Mouse (Mus musculus): Measurements from ENCODE around the gene Ddx27. TPM values are rescaled to one million over a fixed set of nuclear protein-coding genes. Genes with fewer than 3 reads are reported as not detected.
A peak's percentile ranks its signal among the peaks of the same experiment; 100 is the strongest.
"Not testable (repeated sequence)": the region's sequence is repeated elsewhere in the genome, so short reads cannot be mapped to it uniquely, and the experiment has no call there.

Ddx27 gene
- polyA plus RNA-seq, 1 experiment, result 7.5 TPM

- peak; percentile 59 for TF ChIP-seq GATA1 (IDR thresholded peaks at IDR 0.05; ENCODE audit: low read length)
- no peak for TF ChIP-seq TAL1 (IDR thresholded peaks at IDR 0.05; ENCODE audit: low read length)
- peak overlapping the region; percentile 95 for H3K4me3 ChIP-seq (replicated peaks)
- H3K27me3 ChIP-seq (ENCODE audit: control insufficient read depth), result peaks cover under 1% of the 10 kb centered on the region; the same call in 1 of the 2 replicates
- H3K9me3 ChIP-seq (ENCODE audit: control insufficient read depth, low read length), result no peaks in the 10 kb centered on the region
- H3K36me3 ChIP-seq (ENCODE audit: control insufficient read depth), result no peaks in the 10 kb centered on the region
- H3K4me1 ChIP-seq (ENCODE audit: control insufficient read depth), result peaks cover 60% of the 10 kb centered on the region
Measured at GRCm38 (mm10) chr2:166995021-166995795, 19.8 kb upstream of the Ddx27 start.

- H3K4me1 ChIP-seq (ENCODE audit: control insufficient read depth), result peaks cover 53% of the 10 kb centered on the region
- H3K9me3 ChIP-seq (ENCODE audit: control insufficient read depth, low read length), result no peaks in the 10 kb centered on the region
- H3K27me3 ChIP-seq (ENCODE audit: control insufficient read depth), result peaks cover 7% of the 10 kb centered on the region
- H3K4me3 ChIP-seq (replicated peaks), result peak within 1 kb of the TSS; percentile 95
- TF ChIP-seq TAL1 (IDR thresholded peaks at IDR 0.05; ENCODE audit: low read length), result no peak
- TF ChIP-seq GATA1 (IDR thresholded peaks at IDR 0.05; ENCODE audit: low read length), result no peak
- no peaks in the 10 kb centered on the region for H3K36me3 ChIP-seq (ENCODE audit: control insufficient read depth)
Measured at GRCm38 (mm10) chr2:166995796-166996532, 19.0 kb upstream of the Ddx27 start, which contains the start of gene Stau1. TSS of gene Stau1 (minus strand) at chr2:166996299.

- H3K4me1 ChIP-seq (ENCODE audit: control insufficient read depth), result peaks cover 47% of the 10 kb centered on the region
- no peak for TF ChIP-seq TAL1 (IDR thresholded peaks at IDR 0.05; ENCODE audit: low read length)
- TF ChIP-seq GATA1 (IDR thresholded peaks at IDR 0.05; ENCODE audit: low read length), result no peak
- H3K27me3 ChIP-seq (ENCODE audit: control insufficient read depth), result peaks cover 13% of the 10 kb centered on the region
- H3K9me3 ChIP-seq (ENCODE audit: control insufficient read depth, low read length), result no peaks in the 10 kb centered on the region
- peak overlapping the region; percentile 95 for H3K4me3 ChIP-seq (replicated peaks)
- H3K36me3 ChIP-seq (ENCODE audit: control insufficient read depth), result no peaks in the 10 kb centered on the region
Measured at GRCm38 (mm10) chr2:166996533-166996894, 18.5 kb upstream of the Ddx27 start.

- H3K36me3 ChIP-seq (ENCODE audit: control insufficient read depth), result no peaks in the 10 kb centered on the region
- TF ChIP-seq TAL1 (IDR thresholded peaks at IDR 0.05; ENCODE audit: low read length) (no peak), GATA1 (IDR thresholded peaks at IDR 0.05; ENCODE audit: low read length) (no peak)
- H3K4me3 ChIP-seq (replicated peaks), result no peak overlapping the region
- H3K27me3 ChIP-seq (ENCODE audit: control insufficient read depth), result peaks cover 33% of the 10 kb centered on the region
- H3K9me3 ChIP-seq (ENCODE audit: control insufficient read depth, low read length), result no peaks in the 10 kb centered on the region
- peaks cover 12% of the 10 kb centered on the region for H3K4me1 ChIP-seq (ENCODE audit: control insufficient read depth)
Measured at GRCm38 (mm10) chr2:167001486-167001885, 13.5 kb upstream of the Ddx27 start.

- H3K4me1 ChIP-seq (ENCODE audit: control insufficient read depth), result peaks cover 15% of the 10 kb centered on the region
- no peaks in the 10 kb centered on the region for H3K36me3 ChIP-seq (ENCODE audit: control insufficient read depth)
- TF ChIP-seq GATA1 (IDR thresholded peaks at IDR 0.05; ENCODE audit: low read length) (no peak), TAL1 (IDR thresholded peaks at IDR 0.05; ENCODE audit: low read length) (no peak)
- no peak overlapping the region for H3K4me3 ChIP-seq (replicated peaks)
- H3K27me3 ChIP-seq (ENCODE audit: control insufficient read depth), result peaks cover 50% of the 10 kb centered on the region
- no peaks in the 10 kb centered on the region for H3K9me3 ChIP-seq (ENCODE audit: control insufficient read depth, low read length)
Measured at GRCm38 (mm10) chr2:167004099-167004854, 10.7 kb upstream of the Ddx27 start.

- Histone ChIP-seq H3K36me3 (ENCODE audit: control insufficient read depth) (no peaks in the 10 kb centered on the region), H3K9me3 (ENCODE audit: control insufficient read depth, low read length) (no peaks in the 10 kb centered on the region), H3K27me3 (ENCODE audit: control insufficient read depth) (peaks cover 39% of the 10 kb centered on the region), H3K4me3 (replicated peaks) (no peak overlapping the region), H3K4me1 (ENCODE audit: control insufficient read depth) (peaks cover 23% of the 10 kb centered on the region)
- no peak for TF ChIP-seq GATA1 (IDR thresholded peaks at IDR 0.05; ENCODE audit: low read length)
- TF ChIP-seq TAL1 (IDR thresholded peaks at IDR 0.05; ENCODE audit: low read length), result no peak
Measured at GRCm38 (mm10) chr2:167006355-167006754, 8.6 kb upstream of the Ddx27 start.

- Histone ChIP-seq H3K36me3 (ENCODE audit: control insufficient read depth) (no peaks in the 10 kb centered on the region), H3K27me3 (ENCODE audit: control insufficient read depth) (peaks cover 33% of the 10 kb centered on the region), H3K9me3 (ENCODE audit: control insufficient read depth, low read length) (no peaks in the 10 kb centered on the region), H3K4me3 (replicated peaks) (no peak overlapping the region), H3K4me1 (ENCODE audit: control insufficient read depth) (peaks cover 23% of the 10 kb centered on the region)
- TF ChIP-seq GATA1 (IDR thresholded peaks at IDR 0.05; ENCODE audit: low read length) (no peak), TAL1 (IDR thresholded peaks at IDR 0.05; ENCODE audit: low read length) (no peak)
Measured at GRCm38 (mm10) chr2:167007001-167007491, 7.9 kb upstream of the Ddx27 start.

- H3K4me3 ChIP-seq (replicated peaks); H3K36me3 ChIP-seq (ENCODE audit: control insufficient read depth); H3K9me3 ChIP-seq (ENCODE audit: control insufficient read depth, low read length): not testable (repeated sequence)
- Histone ChIP-seq H3K27me3 (ENCODE audit: control insufficient read depth) (peaks cover 29% of the 10 kb centered on the region), H3K4me1 (ENCODE audit: control insufficient read depth) (peaks cover 23% of the 10 kb centered on the region)
Measured at GRCm38 (mm10) chr2:167007565-167007964, 7.4 kb upstream of the Ddx27 start.

GRCm38 (mm10) chr2:167009483-167009882 is 5.5 kb upstream of the Ddx27 start:
- peaks cover 21% of the 10 kb centered on the region for H3K4me1 ChIP-seq (ENCODE audit: control insufficient read depth)
- no peak overlapping the region for H3K4me3 ChIP-seq (replicated peaks)
- H3K27me3 ChIP-seq (ENCODE audit: control insufficient read depth), result peaks cover 24% of the 10 kb centered on the region
- no peaks in the 10 kb centered on the region for H3K36me3 ChIP-seq (ENCODE audit: control insufficient read depth)
- no peak for TF ChIP-seq TAL1 (IDR thresholded peaks at IDR 0.05; ENCODE audit: low read length)
- no peak for TF ChIP-seq GATA1 (IDR thresholded peaks at IDR 0.05; ENCODE audit: low read length)
- H3K9me3 ChIP-seq (ENCODE audit: control insufficient read depth, low read length), result no peaks in the 10 kb centered on the region
